Mouse (Mus musculus): ENCODE data around the gene Rnf150.

- TF ChIP-seq CTCF (IDR thresholded peaks at IDR 0.05; ENCODE audit: borderline replicate concordance, insufficient read depth, low read depth, low read length), result no peak
- TF ChIP-seq POLR2A (IDR thresholded peaks at IDR 0.05; ENCODE audit: borderline replicate concordance, insufficient read depth, low read length), result no peak
Observed at GRCm38 (mm10) chr8:82900958-82901357, 37.8 kb downstream of the Rnf150 start.
